In the genomic region with DNA sequence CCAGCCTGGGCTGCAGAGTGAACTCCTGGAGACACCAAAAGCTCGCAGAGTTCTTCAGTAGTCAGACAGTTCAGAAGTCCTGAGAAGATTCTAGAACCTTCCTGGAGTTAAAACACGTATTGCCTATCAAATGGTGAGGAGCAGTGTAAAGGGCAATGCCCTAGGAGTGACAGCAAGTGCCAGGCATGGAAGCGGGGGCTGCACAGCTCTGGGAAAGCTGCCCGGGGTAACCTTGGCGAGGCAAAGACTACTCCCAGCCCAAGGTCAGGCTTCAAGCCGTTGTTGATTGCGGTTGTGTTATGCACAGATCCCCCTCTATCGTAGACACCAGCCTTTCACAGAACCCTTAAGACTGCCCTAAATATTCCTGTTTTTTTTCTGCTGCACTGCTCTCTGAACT, we compare ENCODE assay signal across 31 mouse cellular contexts. TPM values are rescaled to one million over a fixed set of nuclear protein-coding genes. Genes with fewer than 3 reads are reported as not detected.
DNase-seq lines count a peak whose midpoint lies in the region; ATAC-seq lines count a peak whose summit lies in the region.
"Had no signal": no experiment of that assay in that cellular context is flagged by ENCODE, and none has a peak within 500 bp of the region (broad histone marks: within the 10 kb centered on the region; RNA-seq: fewer than 3 reads in every experiment).

No protein-coding gene starts in this region.

- H3K4me1 ChIP-seq in hindbrain, embryonic 14.5 days (replicated peaks; ENCODE audit: control insufficient read depth, insufficient read depth, low read length): 0 out of 2 replicates have a peak, but pooled peaks cover 4% of the 10 kb centered on the region
- peaks cover 7% of the 10 kb centered on the region for H3K4me1 ChIP-seq in hindbrain, embryonic 12.5 days

- no peaks in the 10 kb centered on the region for H3K9me3 ChIP-seq in hindbrain, embryonic 14.5 days (ENCODE audit: control insufficient read depth, low read length)
- H3K9me3 ChIP-seq in hindbrain, embryonic 12.5 days (replicated peaks): no peaks in the 10 kb centered on the region
- H3K9me3 ChIP-seq: forebrain, embryonic 10.5 days; heart, embryonic 12.5 days had no signal

- H3K4me2 ChIP-seq in hindbrain, embryonic 14.5 days (replicated peaks): no peak overlapping the region
- H3K4me2 ChIP-seq in hindbrain, embryonic 12.5 days (replicated peaks): no peak overlapping the region
- H3K4me2 ChIP-seq: heart, embryonic 12.5 days had no signal

- WGBS in hindbrain, embryonic 14.5 days: 89% methylated on average over 8 of the region's 8 CpGs
- 97% methylated on average over 8 of the region's 8 CpGs for WGBS in hindbrain, embryonic 12.5 days

- H3K36me3 ChIP-seq in hindbrain, embryonic 14.5 days (replicated peaks; ENCODE audit: control insufficient read depth, insufficient read depth): no peaks in the 10 kb centered on the region
- no peaks in the 10 kb centered on the region for H3K36me3 ChIP-seq in hindbrain, embryonic 12.5 days
- H3K36me3 ChIP-seq: heart, embryonic 12.5 days had no signal

- H3K9ac ChIP-seq in hindbrain, embryonic 14.5 days: no peak overlapping the region
- H3K9ac ChIP-seq in hindbrain, embryonic 12.5 days: no peak overlapping the region
- H3K9ac ChIP-seq: heart, embryonic 12.5 days had no signal

- H3K27me3 ChIP-seq in hindbrain, embryonic 14.5 days (ENCODE audit: control insufficient read depth, insufficient read depth, low read length): peaks cover 21% of the 10 kb centered on the region
- peaks cover 21% of the 10 kb centered on the region for H3K27me3 ChIP-seq in hindbrain, embryonic 12.5 days

- no peak for ATAC-seq in hindbrain, embryonic 14.5 days (ENCODE audit: low FRiP score)
- no peak for ATAC-seq in hindbrain, embryonic 12.5 days (ENCODE audit: low FRiP score)
- ATAC-seq: forebrain, embryonic 16.5 days; hindbrain, embryonic 16.5 days; intestine, embryonic 16.5 days; midbrain, embryonic 16.5 days had no signal

- 0 out of 2 replicates have a peak overlapping the region, but pooled peaks have one; percentile 32 for H3K27ac ChIP-seq in hindbrain, embryonic 14.5 days
- H3K27ac ChIP-seq in hindbrain, embryonic 12.5 days: no peak overlapping the region
- H3K27ac ChIP-seq: forebrain, embryonic 10.5 days; macrophage had no signal

- no peak for DNase-seq in hindbrain, embryonic 14.5 days (ENCODE audit: low spot score)
- peak; percentile 77 for DNase-seq in ovary, postnatal 36 days (ENCODE audit: low spot score)
- DNase-seq in ovary, postnatal 14 days (ENCODE audit: low spot score): no peak
- DNase-seq in adrenal gland, postnatal 36 days: peak; percentile 88 to 89
- no peak for DNase-seq in spleen, postnatal 36 days (ENCODE audit: low spot score in 2 of 2)
- no peak for DNase-seq in kidney, adult 18-20 months
- DNase-seq: cerebellum, adult 11 months; cerebellum, adult 9-11 months; gastrocnemius, postnatal 14 days; kidney, postnatal 25 days; right cerebral cortex, postnatal 14 days; thymus, adult 2 months had no signal

- H3K4me3 ChIP-seq in hindbrain, embryonic 14.5 days (replicated peaks; ENCODE audit: low read length): no peak overlapping the region
- H3K4me3 ChIP-seq in hindbrain, embryonic 12.5 days: no peak overlapping the region
- H3K4me3 ChIP-seq: forebrain, embryonic 10.5 days; heart, embryonic 12.5 days had no signal

RNA-seq across cellular contexts. Expression of a gene that starts 4.7 kb away (rescaled TPM):
- 19.6 and 21.7 TPM in 2 replicates for polyA plus RNA-seq in hindbrain, embryonic 14.5 days (2014; fragmentation: Nextera tagmentation; extraction: Ambion mirVana)
- 16.6 and 20.2 TPM in 2 replicates for polyA plus RNA-seq in hindbrain, embryonic 12.5 days (2016; fragmentation: Nextera tagmentation; extraction: Ambion mirVana)
- 10 to 100 TPM in 1 of 2 experiments, 1 to 10 TPM in 1; 6.1 to 14.6 TPM for total RNA-seq in adrenal gland, postnatal 36 days (2021)

RNA-seq across cellular contexts. Expression of a gene that starts 5.0 kb away (rescaled TPM):
- 0.22 and 1.0 TPM in 2 replicates for polyA plus RNA-seq in hindbrain, embryonic 14.5 days (2014; fragmentation: Nextera tagmentation; extraction: Ambion mirVana)
- 0.89 and 1.4 TPM in 2 replicates for polyA plus RNA-seq in hindbrain, embryonic 12.5 days (2016; fragmentation: Nextera tagmentation; extraction: Ambion mirVana)
- under 1 TPM; 0.30 to 0.96 TPM for total RNA-seq in adrenal gland, postnatal 36 days (2021)
- total RNA-seq: heart, adult 18-20 months; left cerebral cortex, postnatal 25 days had no signal

RNA-seq across cellular contexts. Expression of a gene that starts 12.0 kb away (rescaled TPM):
- polyA plus RNA-seq in hindbrain, embryonic 14.5 days (2014; fragmentation: Nextera tagmentation; extraction: Ambion mirVana): 24.9 and 26.5 TPM in 2 replicates
- 29.7 and 32.7 TPM in 2 replicates for polyA plus RNA-seq in hindbrain, embryonic 12.5 days (2016; fragmentation: Nextera tagmentation; extraction: Ambion mirVana)
- total RNA-seq in adrenal gland, postnatal 36 days (2021): 100 to 1,000 TPM; 112 to 141 TPM

RNA-seq across cellular contexts. Expression of a gene that starts 24.8 kb away (rescaled TPM):
- polyA plus RNA-seq in hindbrain, embryonic 14.5 days (2014; fragmentation: Nextera tagmentation; extraction: Ambion mirVana): not detected in 2 replicates
- polyA plus RNA-seq in hindbrain, embryonic 12.5 days (2016; fragmentation: Nextera tagmentation; extraction: Ambion mirVana): not detected in 2 replicates
- 10 to 100 TPM in 1 of 2 experiments, not detected in 1; 23.5 TPM for total RNA-seq in adrenal gland, postnatal 36 days (2021)
- total RNA-seq: ES-E14; gastrocnemius, postnatal 14 days; left cerebral cortex, postnatal 25 days had no signal
- polyA plus RNA-seq: embryonic facial prominence, embryonic 11.5 days; forebrain, embryonic 10.5 days; forebrain, embryonic 16.5 days; heart, embryonic 12.5 days; hindbrain, embryonic 16.5 days; intestine, embryonic 16.5 days; kidney, embryonic 14.5 days; lung, embryonic 16.5 days; macrophage; midbrain, embryonic 16.5 days; neural tube, embryonic 14.5 days; spleen, adult 2 months; stomach, embryonic 14.5 days; urinary bladder, adult 2 months had no signal

RNA-seq across cellular contexts. Expression of a gene that starts 44.1 kb away (rescaled TPM):
- polyA plus RNA-seq in hindbrain, embryonic 14.5 days (2014; fragmentation: Nextera tagmentation; extraction: Ambion mirVana): not detected in 2 replicates
- not detected in 2 replicates for polyA plus RNA-seq in hindbrain, embryonic 12.5 days (2016; fragmentation: Nextera tagmentation; extraction: Ambion mirVana)
- total RNA-seq in adrenal gland, postnatal 36 days (2021): 10 to 100 TPM in 1 of 2 experiments, not detected in 1; 11.7 TPM
- total RNA-seq: ES-E14; gastrocnemius, postnatal 14 days; left cerebral cortex, postnatal 25 days had no signal
- polyA plus RNA-seq: embryonic facial prominence, embryonic 11.5 days; forebrain, embryonic 10.5 days; forebrain, embryonic 16.5 days; heart, embryonic 12.5 days; intestine, embryonic 16.5 days; kidney, embryonic 14.5 days; liver, embryonic 16.5 days; lung, embryonic 16.5 days; macrophage; midbrain, embryonic 16.5 days; neural tube, embryonic 14.5 days; stomach, embryonic 14.5 days; urinary bladder, adult 2 months had no signal

Comparison
In these comparisons a context has a peak if more than half of its experiments do, and no peak if none do; other contexts are left out.
1. DNase-seq: peak in ovary, postnatal 36 days (single experiment) and adrenal gland, postnatal 36 days (2 of 2); none in hindbrain, embryonic 14.5 days (single experiment), ovary, postnatal 14 days (single experiment), spleen, postnatal 36 days (0 of 2) and kidney, adult 18-20 months (single experiment).